Mouse (Mus musculus) heart, postnatal 0 days (tissue): ENCODE results near the gene Supt6. TPM values are rescaled to one million over a fixed set of nuclear protein-coding genes. Genes with fewer than 3 reads are reported as not detected.

Experiments
- ATAC-seq: fragments of 200-750 bp; cut with Nextera tagmentation; 2 replicates; pipeline ENCODE4 v1.8.0; 2017; ENCODE audit warnings: low read depth, moderate number of reproducible peaks, moderate library complexity; ENCODE audit not compliant: insufficient read depth
- DNase-seq: peaks from one replicate; pipeline ENCODE4 v3.0.0-alpha.2; 2016; ENCODE audit warnings: low spot score
- H3K27ac ChIP-seq: fragments of 300-500 bp; sonication (generic); 2 replicates; pipeline ENCODE4 v1.5.1; 2014; ENCODE audit warnings: low read depth, mild to moderate bottlenecking
- H3K27me3 ChIP-seq: fragments of 300-500 bp; sonication (generic); 2 replicates; pipeline ENCODE4 v1.6.1; 2014; ENCODE audit warnings: low read length, mixed read lengths; ENCODE audit not compliant: control insufficient read depth, insufficient read depth
- H3K36me3 ChIP-seq: fragments of 300-500 bp; sonication (generic); replicated peaks from 2 replicates; pipeline ENCODE4 v1.6.1; 2014; ENCODE audit warnings: low read length, mixed read lengths; ENCODE audit not compliant: control insufficient read depth, insufficient read depth
- H3K4me1 ChIP-seq: fragments of 300-500 bp; sonication (generic); 2 replicates; pipeline ENCODE4 v1.6.1; 2014; ENCODE audit warnings: antibody characterized with exemption; ENCODE audit not compliant: control insufficient read depth, insufficient read depth
- H3K4me2 ChIP-seq: fragments of 300-500 bp; sonication (generic); 2 replicates; pipeline ENCODE4 v1.6.1; 2014; ENCODE audit warnings: low read depth, mild to moderate bottlenecking, low read length, moderate library complexity
- H3K4me3 ChIP-seq: fragments of 300-500 bp; sonication (generic); 2 replicates; pipeline ENCODE4 v1.5.1; 2014; ENCODE audit warnings: low read depth, low read length
- H3K9ac ChIP-seq: fragments of 300-500 bp; sonication (generic); replicated peaks from 2 replicates; pipeline ENCODE4 v1.6.1; 2014; ENCODE audit warnings: low read depth, low read length, mixed read lengths
- H3K9me3 ChIP-seq: fragments of 300-500 bp; sonication (generic); replicated peaks from 2 replicates; pipeline ENCODE4 v1.6.1; 2016; ENCODE audit warnings: low read length; ENCODE audit not compliant: control insufficient read depth
- CTCF ChIP-seq: IDR thresholded peaks from 2 replicates; pipeline ENCODE4 v1.5.1; 2016; ENCODE audit warnings: antibody characterized with exemption, control low read depth, low read depth
- EP300 ChIP-seq: IDR thresholded peaks from 2 replicates; pipeline ENCODE4 v1.6.1; 2016; ENCODE audit warnings: antibody characterized with exemption, low read depth
- WGBS: fragments of 180-500 bp; shearing (Covaris S2); extraction: QIAGEN DNeasy Blood & Tissue Kit; methylation state at CpG from one replicate; pipeline ENCODE4 v1.1.7; 2014; 5-methylcytosine and 5-hydroxymethylcytosine counted together
- polyA plus RNA-seq: library from polyadenylated mRNA; unstranded; fragments of >200 nt; fragmentation: Nextera tagmentation; extraction: Ambion mirVana; gene quantifications from 2 replicates; pipeline ENCODE4 v1.2.1, GENCODE M21; 2015
- total RNA-seq: library from RNA; depleted of rRNA; stranded (reverse); fragments of >200 nt; gene quantifications from 2 replicates; pipeline ENCODE4 v1.2.3, GENCODE M21; 2014; ENCODE audit warnings: low replicate concordance

The Supt6 gene
- total and polyA plus RNA-seq, 2 experiments from 2014 or later: 7.6 to 12.1 TPM

DNA sequence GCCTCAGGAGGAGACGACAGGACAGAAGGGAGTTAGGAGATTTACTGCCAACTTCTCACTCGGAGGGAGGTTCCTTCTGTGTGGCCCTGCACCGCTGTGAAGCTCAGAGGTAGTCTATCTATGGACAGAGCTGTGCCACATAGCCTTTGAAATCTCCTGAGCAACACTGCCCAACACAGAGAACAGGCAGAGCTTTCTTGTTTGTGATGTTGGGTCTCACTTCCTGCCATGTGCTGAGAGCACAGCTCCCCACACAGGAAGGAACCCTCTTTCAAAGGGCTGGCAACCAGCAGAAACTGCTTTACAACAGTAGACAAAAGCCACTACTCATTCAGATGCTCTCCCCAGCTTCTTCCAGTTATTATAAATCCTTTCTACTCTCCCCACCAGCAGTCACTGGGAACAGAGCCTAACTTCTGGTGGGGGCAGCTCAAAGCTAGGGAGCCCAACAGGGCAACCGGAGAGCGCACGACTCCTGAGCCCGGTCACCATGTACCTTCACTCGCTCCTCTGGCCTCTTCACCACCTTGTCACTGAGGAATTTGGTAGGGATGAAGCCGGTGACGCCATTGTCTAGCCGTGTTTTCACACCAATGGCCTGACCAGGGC lies 30.0 kb downstream of the Supt6 start:
- Histone ChIP-seq H3K4me3 (no peak overlapping the region), H3K4me2 (no peak overlapping the region), H3K36me3 (peaks cover 95% of the 10 kb centered on the region), H3K9me3 (no peaks in the 10 kb centered on the region), H3K27ac (no peak overlapping the region), H3K27me3 (no peaks in the 10 kb centered on the region), H3K9ac (no peak overlapping the region), H3K4me1 (no peaks in the 10 kb centered on the region)
- ATAC-seq (no peak), DNase-seq (no peak)
- WGBS: 82% methylated on average over 11 of the region's 11 CpGs
- TF ChIP-seq CTCF (no peak), EP300 (no peak)

DNA sequence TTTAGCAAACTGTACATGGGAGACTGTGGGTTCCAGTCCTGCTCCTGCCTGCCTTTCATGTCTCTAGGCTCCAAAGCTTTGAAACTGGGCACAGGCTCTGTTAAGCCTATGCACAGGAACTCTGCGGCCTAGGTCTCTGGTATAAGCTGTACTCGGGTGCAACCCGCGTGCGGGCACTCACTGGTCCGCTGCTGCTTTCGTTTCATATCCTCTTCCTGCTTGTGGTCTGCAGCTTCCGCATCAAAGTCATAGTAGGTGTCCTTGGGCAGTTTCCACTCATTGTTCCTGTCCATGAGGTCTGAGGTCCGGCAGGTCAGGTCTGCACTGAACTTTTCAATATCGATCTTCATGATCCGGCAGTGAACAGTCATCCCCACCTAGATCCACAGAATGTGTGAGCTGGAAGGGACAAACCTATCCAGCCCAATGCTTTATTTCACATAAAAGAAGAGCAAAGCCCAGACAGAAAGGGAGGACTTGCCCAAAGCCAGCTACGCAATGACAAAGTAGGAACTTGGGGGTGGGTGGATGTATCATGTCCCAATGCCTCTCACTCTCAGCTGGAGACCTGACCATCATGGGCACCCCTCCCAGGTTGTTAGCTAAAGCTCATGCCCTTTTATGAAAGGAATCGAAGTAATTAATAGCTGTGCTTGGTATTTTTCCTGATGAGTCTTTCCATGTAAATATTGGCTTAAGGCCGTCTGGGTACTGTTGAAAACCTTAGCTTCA lies 32.5 kb downstream of the Supt6 start:
- TF ChIP-seq EP300 (no peak), CTCF (no peak)
- Histone ChIP-seq H3K4me3 (no peak overlapping the region), H3K27ac (no peak overlapping the region), H3K9ac (no peak overlapping the region), H3K27me3 (no peaks in the 10 kb centered on the region), H3K4me2 (no peak overlapping the region), H3K4me1 (no peaks in the 10 kb centered on the region), H3K36me3 (peaks cover 96% of the 10 kb centered on the region), H3K9me3 (no peaks in the 10 kb centered on the region)
- ATAC-seq (no peak), DNase-seq (no peak)
- 89% methylated on average over 14 of the region's 14 CpGs for WGBS

DNA sequence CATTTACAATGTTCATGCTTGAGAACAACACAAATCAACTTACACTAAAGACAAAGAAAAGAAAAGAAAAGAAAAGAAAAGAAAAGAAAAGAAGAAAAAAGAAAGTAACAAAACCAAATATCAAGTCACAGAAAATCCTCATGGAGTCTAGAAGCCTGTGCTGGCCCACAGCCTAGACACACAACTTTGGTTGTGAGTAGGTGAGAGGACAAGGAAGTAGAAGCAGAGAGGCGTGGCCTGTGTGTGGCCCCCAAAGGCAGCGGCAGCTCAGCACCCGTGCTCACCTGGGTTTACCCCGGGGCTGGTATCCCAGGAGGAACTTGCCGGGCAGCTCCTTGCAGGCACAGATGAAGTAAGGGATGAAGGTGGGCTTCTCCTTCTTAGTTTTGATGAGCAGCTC lies 34.3 kb downstream of the Supt6 start:
- H3K36me3 ChIP-seq: peaks cover 96% of the 10 kb centered on the region
- H3K27me3 ChIP-seq: no peaks in the 10 kb centered on the region
- DNase-seq: no peak
- H3K9me3 ChIP-seq: no peaks in the 10 kb centered on the region
- H3K4me1 ChIP-seq: no peaks in the 10 kb centered on the region
- no peak overlapping the region for H3K4me2 ChIP-seq
- H3K4me3 ChIP-seq: no peak overlapping the region
- TF ChIP-seq CTCF: no peak
- no peak for TF ChIP-seq EP300
- no peak for ATAC-seq
- 86% methylated on average over 5 of the region's 5 CpGs for WGBS
- H3K27ac ChIP-seq: no peak overlapping the region
- no peak overlapping the region for H3K9ac ChIP-seq

DNA sequence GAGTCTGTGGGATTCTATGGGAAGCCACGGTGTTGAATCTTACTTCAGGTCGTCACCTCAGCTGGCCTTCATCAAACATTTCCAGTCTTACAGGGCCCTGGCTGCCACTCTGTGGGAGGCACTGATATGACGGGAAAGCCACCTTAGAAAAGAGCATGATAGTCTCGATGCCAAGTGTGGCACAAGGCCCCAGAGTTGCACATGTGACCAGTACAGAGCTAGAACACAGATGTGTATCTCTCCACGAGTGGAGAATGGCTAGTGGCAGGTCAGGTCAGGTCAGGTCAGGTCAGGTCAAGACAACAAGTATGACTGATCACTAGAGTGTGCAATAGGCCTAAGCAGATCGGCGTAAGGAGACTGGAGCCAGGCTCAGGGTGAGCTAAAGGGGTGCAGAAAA lies 35.2 kb downstream of the Supt6 start:
- no peaks in the 10 kb centered on the region for H3K4me1 ChIP-seq
- TF ChIP-seq CTCF (no peak), EP300 (no peak)
- no peak overlapping the region for H3K4me3 ChIP-seq
- no peak overlapping the region for H3K9ac ChIP-seq
- no peak for ATAC-seq
- WGBS: 66% methylated on average over 7 of the region's 7 CpGs
- no peaks in the 10 kb centered on the region for H3K27me3 ChIP-seq
- H3K9me3 ChIP-seq: no peaks in the 10 kb centered on the region
- H3K4me2 ChIP-seq: no peak overlapping the region
- no peak for DNase-seq
- no peak overlapping the region for H3K27ac ChIP-seq
- peaks cover 96% of the 10 kb centered on the region for H3K36me3 ChIP-seq

DNA sequence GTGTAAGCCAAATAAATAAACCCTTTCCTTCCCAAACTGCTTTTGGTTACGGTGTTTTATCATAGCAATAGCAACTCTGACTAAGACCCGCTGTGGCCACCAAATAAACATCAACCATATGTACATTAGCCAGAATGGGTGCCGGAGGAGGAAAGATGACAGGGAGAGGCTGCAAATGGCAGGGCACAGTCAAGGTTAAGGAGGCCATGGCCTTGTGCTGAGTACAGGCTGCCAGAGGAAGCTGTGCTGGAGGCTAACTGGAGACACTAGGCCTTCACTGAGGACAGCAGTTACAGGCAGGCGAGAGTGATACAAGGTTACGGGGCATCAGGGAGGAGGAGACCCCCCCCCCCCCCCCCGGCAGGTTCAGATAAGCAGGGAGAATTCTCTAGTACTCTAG lies 35.9 kb downstream of the Supt6 start:
- peaks cover 93% of the 10 kb centered on the region for H3K36me3 ChIP-seq
- TF ChIP-seq CTCF (no peak), EP300 (no peak)
- H3K27ac ChIP-seq: no peak overlapping the region
- H3K9me3 ChIP-seq: no peaks in the 10 kb centered on the region
- H3K4me3 ChIP-seq: no peak overlapping the region
- WGBS: 92% methylated on average over 6 of the region's 6 CpGs
- H3K4me1 ChIP-seq: no peaks in the 10 kb centered on the region
- ATAC-seq (no peak), DNase-seq (no peak)
- no peak overlapping the region for H3K4me2 ChIP-seq
- no peaks in the 10 kb centered on the region for H3K27me3 ChIP-seq
- H3K9ac ChIP-seq: no peak overlapping the region
